Mouse (Mus musculus) monocyte, adult 2 months (primary cell): ENCODE results near the gene Idh2.
"Not testable (repeated sequence)": the region's sequence is repeated elsewhere in the genome, so short reads cannot be mapped to it uniquely, and the experiment has no call there.

Experiments
- DNase-seq, 2 experiments: peaks; one replicate each; pipeline ENCODE4 v3.0.0; 2022; ENCODE audit warnings: low spot score in 2 of 2, low read depth in 1 of 2

Gene Idh2

GRCm38 (mm10) chr7:80062083-80062826 is 52.9 kb downstream of the Idh2 start:
- no peak for DNase-seq

DNA sequence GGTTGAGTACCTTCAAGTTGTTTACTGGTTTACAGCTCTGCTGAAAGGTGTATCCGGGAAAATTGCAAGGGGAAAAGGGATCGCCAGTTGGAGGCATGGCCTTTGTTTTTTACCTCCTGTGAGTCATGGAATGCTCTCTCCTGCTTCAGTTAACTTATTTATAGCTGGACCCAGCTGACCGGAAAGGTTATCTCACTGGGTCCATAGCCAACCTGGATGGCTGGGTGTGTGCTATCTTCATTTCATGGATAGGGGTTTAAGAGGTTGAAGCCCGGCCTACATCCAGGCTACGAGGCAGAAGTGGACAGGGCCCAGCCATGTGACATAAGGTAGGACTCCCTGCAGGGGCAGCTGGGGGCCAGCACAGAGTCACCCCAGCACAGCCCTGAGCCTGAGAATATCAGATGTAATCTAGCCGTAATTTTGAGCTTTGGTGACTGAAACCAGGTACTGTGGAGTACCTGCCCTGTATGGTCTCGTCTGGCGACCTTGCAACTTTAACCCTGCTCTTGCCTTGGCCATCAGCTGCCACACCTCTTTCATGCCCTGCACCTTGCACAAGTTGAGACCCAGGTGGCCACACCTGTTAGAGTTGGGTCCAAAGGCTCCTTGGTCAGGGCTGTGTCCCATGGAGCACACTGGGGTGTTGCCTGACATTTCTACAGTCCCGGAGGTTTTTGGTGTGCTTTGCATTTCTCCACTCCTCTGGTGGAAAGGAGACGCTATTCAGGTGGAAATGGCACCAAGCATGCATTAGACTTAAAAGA is 55.0 kb downstream of the Idh2 start:
- no peak for DNase-seq

- no peak for DNase-seq
These were observed 55.9 kb downstream of the Idh2 start for GRCm38 (mm10) chr7:80059064-80059838.

GRCm38 (mm10) chr7:80058405-80059063 is 56.7 kb downstream of the Idh2 start:
- no peak for DNase-seq

- no peak for DNase-seq
These were observed 57.4 kb downstream of the Idh2 start for GRCm38 (mm10) chr7:80057781-80058180.

DNA sequence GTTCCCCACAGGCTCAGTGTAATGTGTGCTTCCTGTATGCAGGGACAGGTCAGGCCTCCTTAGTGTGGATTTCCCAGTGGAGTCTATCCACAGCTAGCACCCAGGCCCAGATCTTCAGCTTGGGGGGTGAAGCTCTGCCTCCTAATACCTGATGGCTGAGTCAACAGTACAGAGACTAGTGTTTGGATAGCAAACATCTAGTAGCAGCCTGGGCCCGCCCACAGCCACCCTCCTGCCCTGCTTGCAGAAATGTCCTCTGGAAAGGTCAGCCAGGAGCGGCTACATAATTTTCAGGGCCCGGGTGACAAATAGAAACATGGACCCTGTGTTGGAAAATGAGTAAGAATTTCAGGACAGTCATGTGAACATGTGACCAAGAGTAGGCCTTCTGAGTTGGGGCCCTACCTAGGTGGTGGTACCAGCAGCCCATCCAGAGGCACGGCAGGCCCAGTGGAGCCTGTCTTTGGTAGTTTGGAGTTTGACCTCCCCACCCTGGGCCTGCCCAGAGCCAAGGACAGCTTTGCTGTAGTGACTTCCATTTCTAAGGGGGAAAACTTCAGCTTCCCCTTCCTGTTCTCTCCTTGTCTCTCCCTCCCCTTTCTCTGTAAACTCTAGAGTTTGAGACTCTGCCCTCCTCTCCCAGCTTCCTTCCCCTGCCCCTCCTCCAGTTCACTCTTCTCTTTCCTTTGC is 58.0 kb downstream of the Idh2 start:
- no peak for DNase-seq

DNA sequence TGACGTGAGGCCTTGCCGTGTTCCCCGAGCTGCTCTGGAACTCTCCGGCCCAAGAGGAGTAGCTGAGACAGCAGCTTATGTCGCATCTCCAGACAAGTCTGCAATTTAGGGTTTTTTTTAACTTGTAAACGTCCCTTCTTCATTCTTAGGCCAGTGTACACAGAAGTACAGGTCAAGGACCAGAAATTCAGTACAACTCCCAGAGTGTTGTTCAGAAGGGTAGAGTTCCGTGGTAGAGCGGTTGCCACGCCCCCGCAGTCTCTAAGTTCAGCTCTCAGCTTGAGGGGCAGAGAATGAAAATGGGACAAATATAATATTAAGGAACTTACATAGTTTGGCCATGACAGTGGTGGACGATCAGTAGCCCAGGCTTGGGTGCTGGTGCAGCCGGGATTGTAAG is 59.4 kb downstream of the Idh2 start:
- DNase-seq, result no peak

DNA sequence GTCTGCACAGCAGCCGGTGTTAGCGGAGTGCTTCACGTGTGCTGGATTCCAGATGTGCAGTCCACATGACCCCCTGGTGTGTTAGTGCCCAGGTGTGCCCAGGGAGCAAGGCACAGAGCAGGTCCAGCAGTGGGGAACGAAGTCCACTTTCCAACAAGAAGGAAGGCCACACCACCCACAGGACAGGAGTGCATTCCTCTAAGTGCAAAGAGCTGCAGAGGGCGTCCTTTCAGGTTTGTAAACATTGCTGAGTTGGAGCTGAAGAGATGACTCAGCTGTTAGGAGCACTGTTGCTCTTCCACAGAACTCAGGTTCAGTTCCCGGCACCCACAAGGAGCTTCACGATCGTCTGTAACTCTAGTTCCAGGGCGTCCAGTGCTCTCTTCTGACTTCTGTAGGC is 62.0 kb downstream of the Idh2 start:
- DNase-seq, result no peak

GRCm38 (mm10) chr7:80052261-80052660 is 62.9 kb downstream of the Idh2 start:
- no peak for DNase-seq

DNA sequence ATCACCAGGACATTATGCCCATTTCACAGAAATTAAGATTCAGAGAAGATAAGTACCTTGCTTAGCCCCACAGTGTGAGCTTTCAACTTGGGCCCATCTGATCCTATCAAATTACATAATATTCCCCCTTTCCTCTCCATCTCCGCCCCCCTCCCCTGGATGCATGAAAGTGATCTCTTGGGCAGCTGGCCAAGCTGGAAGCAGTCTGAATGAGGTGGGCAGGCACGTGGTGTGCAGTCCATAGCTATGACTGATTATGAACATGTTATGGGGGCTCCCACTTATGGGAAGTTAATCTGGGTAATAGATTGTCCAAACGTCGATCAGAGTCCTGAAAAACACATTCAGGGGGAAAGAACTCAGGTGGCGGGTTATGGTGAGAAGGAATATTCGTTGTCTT is 63.4 kb downstream of the Idh2 start:
- DNase-seq, result no peak

DNA sequence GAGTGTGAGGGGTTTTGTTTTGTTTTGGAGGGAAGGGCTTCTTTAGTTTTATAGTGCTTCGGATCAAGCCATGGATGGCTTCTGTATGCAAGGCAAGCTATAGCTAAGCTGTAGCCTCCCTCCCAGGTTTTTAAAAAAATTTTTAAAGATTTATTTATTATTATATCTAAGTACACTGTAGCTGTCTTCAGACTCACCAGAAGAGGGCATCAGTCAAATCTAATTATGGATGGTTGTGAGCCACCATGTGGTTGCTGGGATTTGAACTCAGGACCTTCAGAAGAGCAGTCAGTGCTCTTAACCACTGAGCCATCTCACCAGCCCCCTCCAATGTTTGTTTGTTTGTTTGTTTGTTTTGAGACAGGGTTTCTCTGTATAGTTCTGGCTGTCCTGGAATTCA is 64.8 kb downstream of the Idh2 start:
- not testable (repeated sequence) for DNase-seq

DNA sequence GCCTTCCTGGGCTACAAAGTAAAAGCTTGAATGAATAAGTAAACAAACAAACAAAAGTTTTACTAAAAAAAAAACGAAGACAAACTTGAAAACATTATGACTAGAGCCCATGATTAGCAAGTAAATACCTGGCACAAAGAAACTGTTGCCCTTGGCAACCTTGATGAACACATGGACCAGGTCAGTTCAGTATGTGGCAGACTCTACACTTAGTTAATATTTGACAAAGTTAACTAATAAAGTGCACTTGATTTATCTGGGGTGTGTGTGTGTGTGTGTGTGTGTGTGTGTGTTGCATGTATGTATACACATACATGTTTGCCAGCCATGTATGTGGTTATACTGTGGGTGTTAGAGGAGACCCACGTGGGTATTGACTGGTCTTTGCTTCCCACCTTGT is 65.4 kb downstream of the Idh2 start:
- DNase-seq, result no peak

DNA sequence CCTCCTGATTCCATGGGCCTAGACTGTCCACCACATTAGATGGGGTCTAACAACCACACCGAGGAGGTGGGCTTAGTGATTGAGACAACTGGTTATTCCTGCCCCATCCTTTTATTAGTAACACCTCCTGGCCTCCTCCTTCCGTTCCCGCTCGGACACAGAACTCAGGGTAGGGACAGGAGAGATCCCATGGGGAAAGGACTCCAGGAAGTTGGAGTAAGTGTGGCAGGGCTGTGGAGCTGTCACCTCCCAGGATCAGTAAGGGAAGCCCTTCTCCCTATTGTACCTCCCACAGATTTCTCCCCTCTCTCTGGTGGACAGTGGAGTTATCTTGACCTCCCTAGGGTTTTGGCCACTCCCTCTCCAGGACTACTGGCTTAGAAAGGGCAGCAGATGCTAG is 68.2 kb downstream of the Idh2 start:
- no peak for DNase-seq
